Mouse (Mus musculus): Measurements from ENCODE around the gene Btg1. TPM values are rescaled to one million over a fixed set of nuclear protein-coding genes. Genes with fewer than 3 reads are reported as not detected.

Btg1 gene
- total RNA-seq, 2 experiments from 2014 or later = 34.8 to 41.6 TPM

GRCm38 (mm10) chr10:96607617-96608185 is 9.1 kb upstream of the Btg1 start:
- DNase-seq (ENCODE audit: low spot score in 2 of 2) = no peak
- intact Hi-C loops (cut with DNase I) = no loop called here

- intact Hi-C loops (cut with DNase I) = loop anchor here (10.0 kb wide), 1 partner anchor 275 kb away; no protein-coding TSS in a partner anchor
- DNase-seq (ENCODE audit: low spot score in 2 of 2) = no peak
Measured at GRCm38 (mm10) chr10:96609356-96610345, 7.2 kb upstream of the Btg1 start.

- no peak for DNase-seq (ENCODE audit: low spot score in 2 of 2)
- intact Hi-C loops (cut with DNase I) = loop anchor here (2.0 to 10.0 kb wide), 4 partner anchors 111 to 697 kb away; no protein-coding TSS in a partner anchor
Measured at GRCm38 (mm10) chr10:96616001-96616708, 651 bp upstream of the Btg1 start.

- intact Hi-C loops (cut with DNase I) = loop anchor here (2.0 to 10.0 kb wide), 4 partner anchors 110 to 695 kb away; no protein-coding TSS in a partner anchor
- peak; percentile 25 to 35 for DNase-seq (ENCODE audit: low spot score in 2 of 2)
Measured at GRCm38 (mm10) chr10:96617221-96617950, 580 bp downstream of the Btg1 start.

- peak; percentile 36 to 52 for DNase-seq (ENCODE audit: low spot score in 2 of 2)
- intact Hi-C loops (cut with DNase I) = loop anchor here (2.0 to 10.0 kb wide), 5 partner anchors 109 to 695 kb away; no protein-coding TSS in a partner anchor
Measured at GRCm38 (mm10) chr10:96617951-96618575, 1.3 kb downstream of the Btg1 start.

GRCm38 (mm10) chr10:96619951-96620889 is 3.4 kb downstream of the Btg1 start:
- intact Hi-C loops (cut with DNase I) = loop anchor here (2.0 to 10.0 kb wide), 4 partner anchors 107 to 541 kb away; no protein-coding TSS in a partner anchor
- DNase-seq (ENCODE audit: low spot score in 2 of 2) = no peak

- no peak for DNase-seq (ENCODE audit: low spot score in 2 of 2)
- intact Hi-C loops (cut with DNase I) = loop anchor here (10.0 kb wide), 1 partner anchor 314 kb away; no protein-coding TSS in a partner anchor
Measured at GRCm38 (mm10) chr10:96620890-96621271, 4.1 kb downstream of the Btg1 start.

- intact Hi-C loops (cut with DNase I) = loop anchor here (10.0 kb wide), 1 partner anchor 313 kb away; no protein-coding TSS in a partner anchor
- DNase-seq (ENCODE audit: low spot score in 2 of 2) = no peak
Measured at GRCm38 (mm10) chr10:96621361-96621945, 4.6 kb downstream of the Btg1 start.

GRCm38 (mm10) chr10:96621980-96622645 is 5.3 kb downstream of the Btg1 start:
- DNase-seq (ENCODE audit: low spot score in 2 of 2) = no peak
- intact Hi-C loops (cut with DNase I) = loop anchor here (10.0 kb wide), 1 partner anchor 313 kb away; no protein-coding TSS in a partner anchor

GRCm38 (mm10) chr10:96622761-96623632 is 6.2 kb downstream of the Btg1 start:
- intact Hi-C loops (cut with DNase I) = loop anchor here (10.0 kb wide), 1 partner anchor 312 kb away; no protein-coding TSS in a partner anchor
- no peak for DNase-seq (ENCODE audit: low spot score in 2 of 2)

- DNase-seq (ENCODE audit: low spot score in 2 of 2) = no peak
- intact Hi-C loops (cut with DNase I) = loop anchor here (10.0 kb wide), 1 partner anchor 311 kb away; no protein-coding TSS in a partner anchor
Measured at GRCm38 (mm10) chr10:96623633-96624195, 6.9 kb downstream of the Btg1 start.

- intact Hi-C loops (cut with DNase I) = loop anchor here (10.0 kb wide), 1 partner anchor 310 kb away; no protein-coding TSS in a partner anchor
Measured at GRCm38 (mm10) chr10:96624406-96624805, 7.6 kb downstream of the Btg1 start.

GRCm38 (mm10) chr10:96625061-96625460 is 8.3 kb downstream of the Btg1 start:
- intact Hi-C loops (cut with DNase I) = loop anchor here (10.0 kb wide), 1 partner anchor 310 kb away; no protein-coding TSS in a partner anchor
- no peak for DNase-seq (ENCODE audit: low spot score in 2 of 2)

More at GRCm38 (mm10) chr10:96624406-96624805, 7.6 kb downstream of the Btg1 start:
- DNase-seq (ENCODE audit: low spot score in 2 of 2) = no peak

GRCm38 (mm10) chr10:96625682-96626081 is 8.9 kb downstream of the Btg1 start:
- intact Hi-C loops (cut with DNase I) = loop anchor here (10.0 kb wide), 1 partner anchor 309 kb away; no protein-coding TSS in a partner anchor
- no peak for DNase-seq (ENCODE audit: low spot score in 2 of 2)
